Mouse (Mus musculus) thymus, postnatal 36 days (tissue): ENCODE data around the gene Epb41l2.

Experiments used
- DNase-seq, 2 experiments: peaks; one replicate each; pipeline ENCODE4 v3.0.0; 2022; ENCODE audit warnings: mixed read lengths in 2 of 2

Gene Epb41l2

DNA sequence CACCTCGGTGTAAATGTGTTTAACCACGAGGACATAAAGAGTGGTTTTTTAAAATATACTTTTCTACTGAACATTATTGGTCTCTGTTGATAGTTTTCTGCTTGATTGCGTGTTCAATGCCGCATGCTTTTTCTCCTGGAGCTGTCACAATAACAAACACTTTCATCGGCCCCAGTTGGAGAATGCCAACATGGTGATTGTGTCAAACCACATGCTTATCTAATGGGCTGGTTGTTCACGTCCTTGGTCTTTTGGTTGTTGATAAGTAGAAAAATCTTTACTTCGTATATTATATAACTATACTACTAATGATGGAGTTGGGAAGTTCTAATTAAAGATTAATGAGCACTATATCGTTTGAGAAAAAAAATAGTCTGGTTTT lies 78.7 kb downstream of the Epb41l2 start:
- DNase-seq = no peak

DNA sequence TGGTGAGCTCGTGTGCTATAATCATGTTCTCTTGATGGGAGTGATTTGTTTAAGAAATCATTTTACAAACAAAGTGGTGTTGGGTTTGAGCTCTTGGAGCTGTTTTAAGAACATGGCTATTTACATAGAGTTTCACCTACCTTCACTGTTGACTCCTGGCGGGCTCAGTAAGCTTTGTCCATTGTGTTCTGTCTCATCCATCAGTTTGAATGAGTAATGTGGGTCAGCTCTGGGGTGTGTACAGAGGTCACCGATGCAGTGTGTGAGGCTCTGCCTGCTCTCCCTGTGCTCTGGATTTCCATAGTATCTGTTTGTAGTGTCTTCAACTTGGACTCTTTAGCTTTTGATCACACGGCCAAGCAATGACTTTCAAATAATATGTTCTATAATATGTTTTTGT lies 79.6 kb downstream of the Epb41l2 start:
- DNase-seq = no peak

DNA sequence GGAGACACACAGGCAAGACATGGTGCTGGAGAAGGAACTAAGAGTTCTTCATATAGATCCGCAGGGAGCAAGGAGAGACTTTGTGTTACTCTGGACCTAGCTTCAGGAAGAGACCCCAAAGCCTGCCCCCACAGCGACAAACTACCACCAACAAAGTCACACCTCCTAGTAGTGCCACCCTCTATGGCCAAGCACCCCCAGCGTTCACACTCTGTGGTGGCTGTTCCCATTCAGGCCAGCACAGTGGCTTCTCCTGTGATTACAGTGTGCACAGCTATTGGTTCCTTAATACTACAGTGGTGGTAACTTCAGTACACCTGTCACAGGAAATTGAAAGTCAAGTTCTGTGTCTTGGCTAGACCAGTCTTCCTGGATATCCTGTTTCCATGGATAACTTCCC lies 80.3 kb downstream of the Epb41l2 start:
- DNase-seq = no peak

DNA sequence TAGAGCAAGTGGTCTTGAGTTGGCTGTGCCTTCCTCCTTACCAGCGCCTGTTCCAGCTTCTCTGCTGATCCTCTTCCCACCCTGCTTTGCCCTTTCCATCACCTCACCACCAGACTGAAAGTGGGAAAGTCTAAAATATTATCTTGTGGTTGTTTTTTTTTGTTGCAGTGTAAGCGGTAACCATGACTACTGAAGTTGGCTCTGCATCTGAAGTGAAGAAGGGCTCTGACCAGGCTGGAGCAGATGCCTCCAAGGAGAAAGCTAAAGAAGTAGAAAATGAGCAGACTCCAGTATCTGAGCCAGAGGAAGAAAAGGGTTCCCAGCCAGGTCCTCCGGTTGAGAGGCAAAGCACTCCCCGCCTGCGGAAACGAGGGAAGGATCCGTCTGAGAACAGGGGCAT lies 81.8 kb downstream of the Epb41l2 start:
- DNase-seq = no peak

DNA sequence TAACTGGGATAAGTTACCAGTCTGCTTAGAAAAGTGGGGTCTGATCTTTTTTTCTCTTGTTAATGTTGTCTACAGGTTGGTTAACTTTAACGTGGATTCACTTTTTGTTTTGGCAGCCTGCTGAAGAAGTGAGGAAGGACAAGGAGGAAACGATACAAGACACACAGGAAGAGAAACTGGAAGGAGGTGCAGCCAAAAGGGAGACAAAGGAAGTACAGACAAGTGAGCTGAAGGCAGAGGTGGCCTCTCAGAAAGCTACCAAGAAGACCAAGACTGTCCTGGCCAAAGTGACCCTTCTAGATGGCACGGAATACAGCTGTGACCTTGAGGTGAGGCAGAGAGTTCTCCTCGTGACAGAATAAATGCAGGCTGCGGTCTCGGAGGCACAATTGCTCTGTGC lies 84.0 kb downstream of the Epb41l2 start:
- no peak for DNase-seq

DNA sequence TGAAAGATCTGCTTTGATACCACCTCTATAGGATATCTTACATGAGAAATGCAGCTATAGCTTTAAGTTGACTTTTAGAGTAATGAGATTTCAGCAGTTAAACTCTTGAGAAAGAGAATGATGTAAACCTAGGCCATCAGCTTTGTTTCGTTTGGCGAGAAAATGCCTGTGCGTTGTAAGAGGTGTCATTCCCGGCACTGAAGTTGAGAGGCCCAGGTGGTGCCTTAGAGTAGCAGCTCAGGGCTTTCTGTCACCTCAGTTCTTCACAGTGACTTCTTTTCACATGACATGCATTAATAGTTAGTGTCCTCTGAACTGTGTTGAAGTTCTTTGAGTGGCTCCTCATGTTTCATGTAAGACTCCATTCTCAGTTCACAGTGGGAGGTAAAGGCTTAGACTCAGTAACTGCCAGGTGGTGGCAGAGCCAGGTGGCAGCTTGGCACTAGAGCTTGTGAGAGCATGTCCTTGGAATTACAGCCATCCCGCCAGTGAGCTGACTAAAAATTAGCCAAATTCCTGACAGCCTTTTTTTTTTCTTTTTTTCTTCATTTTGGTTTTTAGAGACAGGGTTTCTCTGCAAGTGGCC lies 84.7 kb downstream of the Epb41l2 start:
- no peak for DNase-seq

DNA sequence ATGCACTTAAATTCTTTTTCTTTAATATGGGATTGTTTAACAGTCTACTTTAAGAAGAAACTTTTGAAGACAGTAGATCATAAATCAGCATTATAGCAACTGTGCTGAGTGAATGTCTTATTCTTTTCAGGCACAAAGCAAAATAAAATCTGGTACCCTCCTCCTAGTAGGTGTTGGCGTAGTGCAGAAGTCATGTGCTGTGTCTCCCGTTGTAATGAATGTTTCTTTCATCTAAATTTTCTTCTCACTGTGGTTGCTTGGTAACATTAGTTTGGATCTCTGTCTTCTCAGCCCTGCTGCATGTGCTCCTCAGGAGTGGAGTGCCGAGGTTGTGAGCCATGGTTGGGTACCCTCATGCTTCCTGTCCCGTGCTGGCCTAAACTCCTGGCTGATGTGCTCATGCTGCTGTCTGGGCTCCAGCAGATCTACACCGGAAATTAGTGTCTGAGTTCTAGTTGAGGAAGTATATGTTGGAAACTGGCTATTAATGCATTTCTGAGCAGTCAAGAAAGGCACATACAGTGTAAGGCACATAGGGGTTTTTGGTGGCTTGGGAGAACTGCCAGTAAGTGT lies 87.4 kb downstream of the Epb41l2 start:
- no peak for DNase-seq

DNA sequence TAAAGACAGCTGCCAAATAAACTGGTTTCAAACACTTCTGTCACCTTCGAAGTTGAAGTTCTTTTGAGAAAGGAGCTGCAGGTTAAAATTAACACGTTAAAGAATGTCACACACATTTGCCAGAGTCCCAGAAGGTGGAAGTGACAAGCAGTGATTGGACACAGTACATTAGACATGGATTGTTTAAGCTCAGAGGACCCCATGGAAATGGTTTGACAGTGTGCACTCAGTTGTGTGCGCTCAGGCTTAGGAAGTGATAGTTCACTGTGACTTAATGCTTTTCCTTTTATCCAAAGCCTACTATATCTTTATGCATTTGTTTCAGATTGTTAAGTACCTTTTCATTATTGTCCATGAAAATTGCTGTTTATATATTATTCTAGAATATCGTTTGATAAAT lies 89.1 kb downstream of the Epb41l2 start:
- no peak for DNase-seq

DNA sequence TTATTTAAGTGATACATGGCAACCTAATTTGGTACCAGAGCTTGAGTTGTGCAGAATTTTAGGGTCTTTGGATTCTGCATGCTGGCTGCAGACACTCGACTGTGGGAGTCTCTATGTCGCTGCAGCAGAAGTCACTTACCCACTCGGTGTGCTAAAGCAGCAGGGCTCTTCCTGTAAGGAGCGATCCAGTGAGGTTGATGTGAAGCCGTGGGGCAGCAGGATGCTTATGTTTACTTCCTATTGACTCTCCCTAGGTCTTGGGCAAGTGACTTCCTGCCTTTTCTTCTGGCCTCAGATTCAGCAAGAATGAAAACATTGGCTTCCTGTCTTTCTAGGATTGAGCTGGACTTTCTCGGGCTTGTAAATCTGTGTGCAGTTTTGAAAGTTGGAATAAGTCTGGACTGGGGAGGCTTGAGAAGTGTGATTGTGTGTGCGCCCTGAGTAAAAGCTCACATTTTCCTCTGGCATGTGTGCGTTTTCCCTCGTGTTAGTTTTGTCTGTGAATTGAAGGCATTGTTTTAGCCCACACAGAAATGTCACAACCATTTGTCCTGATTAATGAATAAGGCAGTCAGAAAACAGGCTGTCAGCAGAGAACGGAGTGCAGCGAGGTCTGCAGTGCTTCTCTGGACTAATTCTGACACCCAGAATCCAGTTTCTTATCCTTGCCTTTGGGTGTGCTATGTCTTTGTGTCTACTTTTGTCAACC lies 89.9 kb downstream of the Epb41l2 start:
- no peak for DNase-seq

DNA sequence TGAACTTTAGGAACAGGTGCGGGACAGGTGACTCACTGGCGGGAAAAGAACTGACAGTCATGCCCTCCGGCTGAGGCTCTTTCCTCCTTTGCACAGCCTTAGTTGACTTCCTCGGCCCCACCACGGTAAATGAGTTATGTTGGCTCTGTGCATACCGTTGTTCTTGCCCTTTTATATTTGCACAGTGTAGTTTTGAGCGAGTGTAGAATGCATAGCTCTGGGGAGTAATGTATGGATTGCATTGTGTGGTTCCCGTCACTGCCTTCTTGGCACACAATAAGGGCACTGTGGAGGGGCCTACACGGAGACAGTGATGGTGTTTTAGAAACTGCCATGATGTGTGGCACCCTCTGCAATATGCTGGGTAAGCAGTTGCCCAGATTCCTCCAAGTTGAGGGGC lies 93.6 kb downstream of the Epb41l2 start:
- DNase-seq = peak in 1 of 2 experiments; percentile 23

DNA sequence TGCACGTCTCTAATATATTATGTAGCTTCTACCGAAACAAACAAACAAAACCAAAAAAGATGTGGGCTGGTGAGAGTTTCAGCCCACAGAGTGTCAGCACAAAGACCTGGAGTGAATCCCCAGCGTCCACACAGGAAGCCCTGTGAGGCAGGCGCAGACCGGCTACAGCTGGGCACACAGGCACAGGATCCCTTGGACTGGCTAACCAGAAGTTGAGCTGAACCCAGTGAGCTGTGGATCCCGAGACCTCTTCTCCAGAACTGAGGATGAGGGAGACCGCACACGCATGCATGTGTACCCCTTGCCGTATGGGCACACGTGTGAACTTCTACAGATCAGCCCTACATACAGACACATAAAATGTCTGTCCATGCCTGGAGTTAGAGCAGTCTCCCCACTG lies 94.2 kb downstream of the Epb41l2 start:
- no peak for DNase-seq

DNA sequence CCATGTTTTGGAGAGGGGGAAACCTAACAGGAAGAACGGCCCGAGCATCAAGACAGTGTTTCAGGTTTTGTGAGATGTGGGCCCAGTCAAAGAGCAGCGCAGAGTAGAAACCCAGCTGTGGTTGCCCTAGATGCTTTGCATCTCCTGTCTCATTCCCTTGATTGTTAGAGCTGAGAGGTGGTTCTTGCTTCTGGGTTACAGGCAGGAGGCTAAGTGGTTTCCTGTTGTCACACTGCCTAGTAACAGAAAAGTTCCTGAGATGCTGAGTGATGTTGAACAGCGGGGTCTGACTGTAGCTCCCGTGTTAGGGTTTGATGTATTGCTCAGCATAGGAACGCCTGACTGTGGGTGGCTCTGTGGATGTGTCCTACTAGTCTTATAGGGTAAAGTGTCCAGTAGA lies 97.5 kb downstream of the Epb41l2 start:
- peak; percentile 31 to 53 for DNase-seq

DNA sequence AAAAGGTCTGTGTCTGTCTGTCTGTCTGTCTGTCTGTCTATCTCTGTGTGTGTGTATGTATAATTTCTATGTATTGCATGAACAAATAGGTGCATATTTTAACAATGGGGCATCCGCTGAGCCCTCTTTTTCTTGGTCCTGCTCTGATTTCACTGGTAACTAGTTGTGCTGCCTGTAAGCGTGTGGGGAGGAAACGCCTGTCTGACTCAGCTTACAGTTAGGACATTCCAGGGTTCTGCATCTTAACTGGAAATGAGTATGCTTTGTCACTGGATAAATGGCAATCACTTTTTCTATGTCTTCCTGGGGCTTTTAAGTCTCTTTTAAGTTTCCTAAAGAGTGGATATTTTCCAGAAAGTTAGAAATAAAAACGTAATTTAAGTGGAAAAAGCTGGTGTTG lies 98.4 kb downstream of the Epb41l2 start:
- DNase-seq = no peak

DNA sequence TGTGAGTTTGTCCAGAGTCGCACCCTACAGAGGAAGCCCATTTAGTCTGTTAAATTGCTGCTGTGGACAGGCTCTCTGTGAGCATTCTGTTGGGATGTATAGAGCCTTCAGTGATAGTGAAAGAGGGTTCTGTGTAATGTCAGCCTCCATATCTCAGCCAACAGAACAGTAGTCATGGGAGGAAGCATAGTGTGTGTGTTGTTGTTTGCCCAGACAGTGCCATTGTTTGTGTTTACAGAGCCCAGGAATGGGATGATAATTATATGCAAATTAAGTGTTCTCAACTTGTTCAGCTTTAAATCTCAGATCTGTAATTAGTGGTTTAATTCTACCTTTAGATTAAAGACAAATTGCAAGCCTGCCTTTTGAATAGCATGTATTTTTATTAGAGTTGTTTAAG lies 102.2 kb downstream of the Epb41l2 start:
- no peak for DNase-seq

DNA sequence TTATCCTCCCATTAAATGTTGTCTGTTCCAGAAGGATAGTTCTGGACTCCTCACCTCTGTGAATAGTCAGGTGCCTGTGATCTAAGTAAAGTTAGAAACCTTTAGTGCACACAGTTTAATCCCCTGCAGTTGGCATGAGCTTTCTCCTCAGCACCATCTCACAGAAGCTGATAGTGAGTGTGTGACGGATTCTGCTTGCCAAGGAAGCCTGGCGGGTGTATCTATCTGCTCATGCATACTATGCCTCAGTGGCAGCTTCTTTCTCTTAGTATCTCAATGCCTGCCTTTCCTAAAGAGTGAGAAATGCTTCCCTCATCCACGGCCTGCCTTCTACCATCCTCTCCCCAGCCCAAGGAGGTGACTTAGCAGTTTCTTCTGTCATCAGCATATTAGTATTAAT lies 103.1 kb downstream of the Epb41l2 start:
- DNase-seq = no peak

DNA sequence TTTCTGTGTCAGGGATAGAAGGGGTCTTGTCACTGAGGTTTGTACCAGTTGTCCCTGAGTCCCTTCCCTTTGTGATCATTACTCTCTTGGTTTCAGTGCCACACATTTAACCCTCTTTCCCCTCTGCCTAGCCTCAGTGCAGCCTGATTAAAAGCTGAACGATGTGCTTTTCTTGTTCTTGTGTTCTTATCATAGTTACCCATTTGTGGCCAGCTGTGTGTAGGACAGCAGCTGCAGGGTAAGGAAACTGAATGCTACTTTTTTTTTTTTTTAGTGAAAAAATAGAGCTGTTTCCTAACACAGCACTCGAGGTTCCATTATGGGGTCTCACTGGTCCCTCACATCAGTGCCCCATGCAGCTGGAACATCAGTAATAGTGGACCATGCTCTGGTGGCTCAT lies 106.9 kb downstream of the Epb41l2 start:
- DNase-seq = no peak

DNA sequence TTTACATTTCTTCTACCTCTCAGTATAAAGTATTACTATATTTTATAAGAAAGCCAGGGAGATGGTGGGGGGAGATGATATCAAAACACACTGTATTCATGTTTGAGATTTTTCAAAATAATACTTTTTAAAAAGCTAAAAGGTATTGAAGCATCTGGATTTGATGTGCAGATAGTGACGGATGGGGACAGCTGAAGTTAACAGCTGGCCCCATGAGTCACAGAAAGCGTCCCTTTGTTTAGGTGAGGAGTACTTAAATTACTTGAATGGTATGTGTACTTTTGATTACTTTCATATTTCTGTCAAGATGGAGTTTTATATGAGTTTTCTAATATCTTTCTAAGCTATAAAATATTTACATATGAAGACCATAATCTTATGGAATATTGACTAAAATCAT lies 112.3 kb downstream of the Epb41l2 start:
- DNase-seq = no peak

DNA sequence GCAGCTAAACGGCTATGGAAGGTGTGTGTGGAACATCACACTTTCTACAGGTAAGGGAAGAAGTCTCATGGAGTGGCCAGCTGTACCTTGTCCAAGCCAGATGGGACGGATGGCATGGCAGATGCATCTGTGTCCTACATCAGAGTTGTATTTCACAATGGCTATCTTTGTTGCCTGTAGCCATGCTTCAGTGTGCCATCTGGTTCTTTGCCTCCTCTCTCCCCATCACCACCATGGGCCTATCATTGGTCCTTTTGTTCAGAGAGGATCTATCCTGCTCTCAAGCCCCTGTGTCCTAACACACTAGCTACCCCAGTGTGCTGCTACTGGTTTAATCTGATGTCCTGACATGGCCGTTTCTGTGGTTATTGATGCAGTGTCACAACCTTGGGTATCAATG lies 120.1 kb downstream of the Epb41l2 start:
- no peak for DNase-seq

DNA sequence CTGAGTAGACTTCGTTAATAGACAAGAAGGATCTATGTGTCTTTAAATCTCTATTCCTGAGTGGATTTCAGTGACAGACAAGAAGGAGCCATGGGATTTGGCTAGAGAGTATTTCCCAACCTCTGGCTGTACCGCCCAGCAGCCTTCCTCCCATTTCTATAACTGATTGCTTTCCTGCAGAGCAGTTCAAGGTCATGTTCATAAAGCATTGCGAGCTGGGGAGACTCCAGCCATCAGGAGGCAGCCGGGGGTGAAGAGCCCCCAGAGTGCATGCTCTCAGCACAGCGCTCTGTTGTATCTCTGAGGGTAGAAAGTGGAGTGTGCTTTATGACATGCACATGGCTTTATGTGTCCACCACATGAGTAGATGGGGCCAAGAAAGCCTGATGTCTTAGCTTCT lies 123.2 kb downstream of the Epb41l2 start:
- no peak for DNase-seq

DNA sequence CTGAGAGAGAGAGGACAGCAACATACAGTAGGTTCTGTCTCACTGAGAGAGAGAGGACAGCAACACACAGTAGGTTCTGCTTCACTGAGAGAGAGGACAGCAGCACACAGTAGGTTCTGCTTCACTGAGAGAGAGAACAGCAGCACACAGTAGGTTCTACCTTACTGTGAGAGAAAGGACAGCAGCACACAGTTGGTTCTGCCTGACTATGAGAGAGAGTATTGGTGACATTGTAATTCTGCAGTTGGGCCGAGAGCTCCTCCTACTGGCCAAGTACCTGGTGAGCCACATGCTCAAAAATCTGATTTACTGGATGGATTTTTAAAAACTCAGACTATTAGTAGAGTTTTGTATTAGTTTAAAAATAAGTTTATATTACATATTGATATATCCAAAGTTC lies 128.9 kb downstream of the Epb41l2 start:
- peak; percentile 55 to 61 for DNase-seq

DNA sequence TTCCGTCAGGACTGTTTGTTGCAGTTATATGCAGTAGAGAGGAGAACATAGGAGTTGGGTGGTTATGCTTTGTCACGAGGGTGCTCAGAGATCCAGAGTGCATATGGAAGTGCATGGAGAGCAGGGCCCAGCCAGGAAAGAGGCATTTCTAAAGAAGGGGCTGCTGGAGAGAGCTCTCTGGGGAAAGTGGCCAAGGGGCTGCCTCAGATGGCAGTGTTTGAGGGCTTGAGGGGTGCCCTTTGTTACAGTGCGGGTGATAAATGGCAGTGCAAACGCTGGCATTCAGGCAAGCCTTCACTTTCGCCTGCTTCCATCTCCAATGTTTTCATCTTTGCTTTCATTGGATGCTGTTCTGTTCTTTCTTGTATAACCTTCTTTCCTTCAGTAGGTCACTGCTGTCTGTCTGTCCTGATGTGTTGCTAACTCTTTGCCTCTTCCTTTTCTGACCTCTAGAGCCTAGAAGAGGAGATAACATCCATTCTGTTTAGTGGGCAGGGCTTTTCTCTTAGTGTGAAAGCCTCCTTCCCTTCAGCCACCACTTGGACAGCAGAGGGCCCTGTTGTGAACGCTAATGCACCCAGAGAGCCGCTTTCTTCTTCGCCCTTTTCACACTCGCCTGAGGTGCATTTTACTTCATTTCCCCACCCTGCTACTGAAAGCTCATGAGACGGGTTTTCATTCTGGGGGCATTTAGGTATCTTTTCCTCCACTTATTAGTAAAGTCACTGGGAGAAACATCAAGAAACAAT lies 139.9 kb downstream of the Epb41l2 start:
- DNase-seq = no peak

DNA sequence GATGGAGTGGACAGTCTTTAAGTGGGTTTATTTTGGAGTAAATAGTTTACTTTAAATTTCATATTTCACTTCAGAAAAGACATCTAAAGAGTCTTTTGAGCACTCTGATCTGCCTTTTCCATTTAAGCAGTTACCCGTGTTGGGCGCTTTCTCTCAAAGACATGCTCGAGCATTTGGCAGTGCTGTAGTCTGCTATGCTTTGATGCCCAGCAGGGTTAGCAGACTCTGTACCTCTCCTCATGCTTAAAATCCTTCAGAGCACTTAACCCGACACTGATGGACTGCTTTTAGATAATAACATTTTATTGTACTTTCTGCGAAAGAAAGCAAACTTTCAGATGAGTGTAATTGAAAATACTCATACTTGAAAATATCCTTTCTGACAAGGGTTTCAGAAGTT lies 143.7 kb downstream of the Epb41l2 start:
- DNase-seq = no peak

DNA sequence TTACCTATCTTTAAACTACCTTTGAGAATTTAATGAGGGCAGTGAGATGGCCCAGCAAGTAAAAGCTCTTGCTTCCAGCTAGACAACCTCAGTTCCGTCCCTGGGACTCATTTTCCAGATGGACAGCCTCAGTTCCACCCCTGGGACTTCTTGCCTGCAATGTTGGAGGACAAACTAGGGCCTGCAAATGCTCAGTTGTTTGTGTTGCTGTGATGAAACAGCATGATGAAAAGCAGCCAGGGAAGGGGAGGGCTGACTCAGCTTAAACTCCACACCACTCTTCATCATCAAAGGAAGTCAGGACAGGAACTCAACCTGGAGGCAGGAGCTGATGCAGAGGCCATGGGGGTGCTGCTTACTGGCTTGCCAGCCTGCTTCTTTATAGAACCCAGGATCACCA lies 154.2 kb downstream of the Epb41l2 start:
- DNase-seq = no peak

DNA sequence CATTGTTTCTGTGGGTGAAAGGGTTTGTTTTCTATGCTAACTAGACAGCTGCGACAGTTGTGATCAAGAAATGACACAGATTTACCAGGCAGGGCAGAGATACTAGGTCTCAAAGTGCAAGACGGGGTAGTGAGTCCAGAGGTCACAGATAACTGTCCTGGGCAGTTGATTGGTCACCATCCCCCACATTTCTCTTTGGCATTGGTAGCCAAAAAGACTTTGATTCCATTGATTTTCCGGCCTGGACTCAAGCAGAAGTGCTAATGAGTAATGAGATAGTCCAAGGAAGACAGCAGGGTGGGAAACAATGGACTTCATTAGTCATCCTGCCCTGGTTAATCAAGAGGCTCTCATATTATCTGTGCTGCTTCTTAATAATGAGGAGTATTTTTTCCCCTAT lies 160.4 kb downstream of the Epb41l2 start:
- DNase-seq = no peak
